Mouse (Mus musculus) stomach, embryonic 14.5 days (tissue): ENCODE results near the gene Cxcl10. TPM values are rescaled to one million over a fixed set of nuclear protein-coding genes. Genes with fewer than 3 reads are reported as not detected.
"Not testable (repeated sequence)": the region's sequence is repeated elsewhere in the genome, so short reads cannot be mapped to it uniquely, and the experiment has no call there.

Source experiments
- ATAC-seq: fragments of 200-750 bp; cut with Nextera tagmentation; 2 replicates; pipeline ENCODE4 v1.8.0; 2017; ENCODE audit warnings: low read depth, moderate TSS enrichment; ENCODE audit not compliant: insufficient number of reproducible peaks, insufficient read depth, low FRiP score
- H3K27ac ChIP-seq: fragments of 300-500 bp; sonication (generic); 2 replicates; pipeline ENCODE4 v1.5.1; 2014; ENCODE audit warnings: mild to moderate bottlenecking, low read length, moderate library complexity, mixed read lengths
- H3K27me3 ChIP-seq: fragments of 300-500 bp; sonication (generic); 2 replicates; pipeline ENCODE4 v1.6.1; 2014; ENCODE audit warnings: low read length, control low read depth, mixed read lengths; ENCODE audit not compliant: control insufficient read depth, insufficient read depth
- H3K36me3 ChIP-seq: fragments of 300-500 bp; sonication (generic); 2 replicates; pipeline ENCODE4 v1.6.1; 2014; ENCODE audit warnings: mild to moderate bottlenecking, control low read depth, low read length, moderate library complexity, mixed read lengths; ENCODE audit not compliant: control insufficient read depth, insufficient read depth
- H3K4me1 ChIP-seq: fragments of 300-500 bp; sonication (generic); 2 replicates; pipeline ENCODE4 v1.6.1; 2014; ENCODE audit warnings: low read length, control low read depth, mixed read lengths; ENCODE audit not compliant: control insufficient read depth, insufficient read depth
- H3K4me2 ChIP-seq: fragments of 300-500 bp; sonication (generic); replicated peaks from 2 replicates; pipeline ENCODE4 v1.6.1; 2014; ENCODE audit warnings: low read depth, low read length, control low read depth
- H3K4me3 ChIP-seq: fragments of 300-500 bp; sonication (generic); 2 replicates; pipeline ENCODE4 v1.5.1; 2014; ENCODE audit warnings: low read depth, low read length, control low read depth
- H3K9ac ChIP-seq: fragments of 300-500 bp; sonication (generic); replicated peaks from 2 replicates; pipeline ENCODE4 v1.6.1; 2014; ENCODE audit warnings: low read depth, mild to moderate bottlenecking, control low read depth, low read length, moderate library complexity, mixed read lengths
- H3K9me3 ChIP-seq: fragments of 300-500 bp; sonication (generic); 2 replicates; pipeline ENCODE4 v1.6.1; 2016; ENCODE audit warnings: low read depth, low read length, control low read depth; ENCODE audit not compliant: control insufficient read depth
- WGBS: fragments of 180-500 bp; shearing (Covaris S2); extraction: QIAGEN DNeasy Blood & Tissue Kit; methylation state at CpG from one replicate; pipeline ENCODE4 v1.1.7; 2014; 5-methylcytosine and 5-hydroxymethylcytosine counted together
- polyA plus RNA-seq: library from polyadenylated mRNA; unstranded; fragments of >200 nt; fragmentation: Nextera tagmentation; extraction: Ambion mirVana; gene quantifications from 2 replicates; pipeline ENCODE4 v1.2.1, GENCODE M21; 2014

Cxcl10 gene
- polyA plus RNA-seq, 1 experiment from 2014 or later = 0.54 TPM

DNA sequence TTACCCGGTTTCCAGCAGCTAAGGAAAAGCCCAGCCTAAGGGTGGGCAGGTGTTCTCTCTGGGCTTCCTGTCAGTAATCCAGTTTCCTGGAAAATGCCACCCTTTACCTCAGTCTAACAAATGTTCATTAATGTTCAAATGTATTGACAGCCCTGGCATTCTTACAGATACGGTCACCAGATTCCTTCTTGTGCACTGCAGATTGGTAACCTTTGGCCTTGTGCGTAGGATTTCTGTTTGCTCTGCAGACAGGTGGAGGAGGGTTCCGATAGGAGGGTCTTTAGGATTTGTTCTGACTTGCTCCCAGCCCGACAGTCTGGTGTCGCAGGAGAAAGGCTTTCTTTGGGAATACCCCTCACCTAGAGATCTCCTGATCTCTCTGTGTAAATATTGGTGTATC is 17.9 kb upstream of the Cxcl10 start:
- 53% methylated on average over 6 of the region's 6 CpGs for WGBS
- ATAC-seq = no peak
- no peak overlapping the region for H3K27ac ChIP-seq
- no peaks in the 10 kb centered on the region for H3K36me3 ChIP-seq
- H3K9me3 ChIP-seq = no peaks in the 10 kb centered on the region
- H3K4me2 ChIP-seq = no peak overlapping the region
- no peaks in the 10 kb centered on the region for H3K4me1 ChIP-seq
- H3K27me3 ChIP-seq = no peaks in the 10 kb centered on the region
- no peak overlapping the region for H3K4me3 ChIP-seq
- no peak overlapping the region for H3K9ac ChIP-seq

DNA sequence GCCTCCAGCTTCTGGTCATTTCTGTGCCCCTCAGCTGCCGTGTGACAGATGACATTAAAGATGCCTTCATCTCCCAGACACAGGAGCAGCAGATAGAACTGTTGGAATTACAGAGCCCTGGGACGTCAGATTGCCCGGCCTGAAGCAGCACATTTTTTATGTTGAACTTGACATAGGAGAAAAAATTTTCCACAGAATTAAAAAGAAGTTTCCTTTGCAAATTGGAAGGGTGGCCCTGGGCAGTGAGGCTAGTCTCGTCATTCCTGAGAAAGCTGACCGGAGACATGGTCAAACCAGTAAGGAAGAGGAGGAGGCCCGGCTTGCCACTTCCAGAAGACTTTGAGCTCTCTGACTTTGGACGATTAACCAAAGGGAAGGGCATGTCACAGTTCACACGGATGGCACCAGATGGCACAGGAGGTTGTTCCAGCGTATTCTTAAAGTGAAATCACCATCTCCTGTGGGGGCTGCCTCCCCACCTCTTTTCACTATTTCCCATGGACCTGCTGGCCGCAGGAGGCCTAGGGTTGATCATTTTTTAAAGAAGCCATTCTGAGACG is 16.5 kb upstream of the Cxcl10 start:
- Histone ChIP-seq H3K27me3 (no peaks in the 10 kb centered on the region), H3K36me3 (no peaks in the 10 kb centered on the region), H3K9ac (no peak overlapping the region), H3K9me3 (no peaks in the 10 kb centered on the region), H3K4me1 (no peaks in the 10 kb centered on the region), H3K4me2 (no peak overlapping the region), H3K4me3 (no peak overlapping the region), H3K27ac (no peak overlapping the region)
- whole genome bisulfite sequencing = 76% methylated on average over 11 of the region's 11 CpGs
- no peak for ATAC-seq

DNA sequence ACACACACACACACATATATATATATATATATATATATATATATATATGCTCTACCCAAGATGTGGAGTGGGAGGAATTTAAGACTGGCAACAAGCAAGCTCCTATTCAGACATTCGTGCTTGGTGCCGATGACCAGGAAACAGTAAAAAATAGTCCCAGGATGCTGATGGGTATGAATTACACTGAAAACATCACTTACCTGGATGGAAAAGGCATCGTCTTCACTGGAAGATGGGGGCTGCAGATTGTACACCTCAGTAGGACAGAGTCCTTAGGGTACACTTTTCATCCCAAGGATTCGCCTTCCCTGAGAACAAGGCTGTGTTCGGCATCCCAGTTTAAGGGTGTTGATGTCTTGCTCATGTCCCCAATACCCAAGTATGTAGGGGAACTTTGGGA is 15.3 kb upstream of the Cxcl10 start:
- 94% methylated on average over 5 of the region's 5 CpGs for WGBS
- Histone ChIP-seq H3K36me3 (no peaks in the 10 kb centered on the region), H3K9ac (no peak overlapping the region), H3K9me3 (no peaks in the 10 kb centered on the region), H3K27ac (no peak overlapping the region), H3K4me2 (no peak overlapping the region), H3K4me1 (no peaks in the 10 kb centered on the region), H3K4me3 (no peak overlapping the region), H3K27me3 (no peaks in the 10 kb centered on the region)
- ATAC-seq = no peak

DNA sequence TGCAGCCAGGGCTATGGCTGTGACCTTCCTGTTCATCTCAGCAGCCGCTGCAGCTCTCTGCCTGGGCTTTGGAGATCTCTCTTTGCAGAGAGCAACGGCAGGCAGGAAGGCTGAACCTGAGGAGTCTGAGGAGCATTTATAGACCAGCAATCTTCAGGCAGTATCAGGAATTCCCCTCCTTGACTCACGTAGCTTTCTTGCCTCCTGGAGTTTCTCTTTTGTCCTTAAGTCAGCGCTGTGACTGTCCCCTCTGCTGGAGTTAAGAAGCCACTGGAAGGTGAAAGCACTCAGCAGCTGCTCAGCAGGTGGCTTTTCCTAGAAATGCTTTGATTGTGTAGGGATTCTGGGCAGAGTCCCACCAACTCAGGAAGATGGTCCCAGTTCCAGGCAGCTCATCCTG is 14.5 kb upstream of the Cxcl10 start:
- Histone ChIP-seq H3K27ac (no peak overlapping the region), H3K4me1 (no peaks in the 10 kb centered on the region)
- 18% methylated on average over 4 of the region's 4 CpGs for WGBS

DNA sequence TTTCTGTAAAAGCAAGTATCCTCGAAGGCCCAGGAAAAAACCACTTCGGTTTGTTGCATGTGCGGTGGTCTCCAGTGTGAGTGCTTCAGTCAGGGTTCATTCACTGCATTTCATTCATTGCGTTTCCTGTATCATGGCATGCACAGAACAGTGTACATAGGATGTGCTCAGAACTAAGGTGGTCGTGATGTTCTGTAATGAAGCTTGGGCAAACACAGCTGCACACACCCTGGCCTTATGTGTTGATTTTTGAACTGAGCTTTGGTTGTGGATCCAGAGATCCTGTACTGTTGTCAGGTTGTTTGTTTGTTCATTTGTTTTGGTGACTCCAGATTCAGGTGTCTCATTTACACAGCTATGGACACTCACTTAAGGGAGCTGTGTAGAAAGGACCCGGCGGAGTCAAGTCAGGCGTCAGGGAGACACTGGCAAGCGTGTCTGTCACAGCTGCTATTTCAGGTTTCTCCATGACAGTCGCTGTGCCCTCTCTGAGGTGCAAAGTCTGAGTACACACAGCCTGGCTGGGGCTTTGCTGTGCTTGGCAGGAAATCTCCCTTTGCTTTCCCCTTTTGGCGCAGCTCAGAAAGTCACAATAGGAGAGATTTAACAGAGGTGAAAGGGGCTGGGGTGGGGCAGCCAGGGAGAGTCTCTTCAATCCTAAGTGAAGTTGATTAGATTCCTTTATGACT is 10.2 kb upstream of the Cxcl10 start:
- Histone ChIP-seq H3K27ac (no peak overlapping the region), H3K4me3 (no peak overlapping the region)

More for the DNA sequence above, 14.5 kb upstream of the Cxcl10 start:
- H3K4me3 ChIP-seq = no peak overlapping the region
- H3K27me3 ChIP-seq = no peaks in the 10 kb centered on the region
- no peak for ATAC-seq
- no peaks in the 10 kb centered on the region for H3K36me3 ChIP-seq
- H3K4me2 ChIP-seq = no peak overlapping the region
- H3K9me3 ChIP-seq = no peaks in the 10 kb centered on the region
- H3K9ac ChIP-seq = no peak overlapping the region

DNA sequence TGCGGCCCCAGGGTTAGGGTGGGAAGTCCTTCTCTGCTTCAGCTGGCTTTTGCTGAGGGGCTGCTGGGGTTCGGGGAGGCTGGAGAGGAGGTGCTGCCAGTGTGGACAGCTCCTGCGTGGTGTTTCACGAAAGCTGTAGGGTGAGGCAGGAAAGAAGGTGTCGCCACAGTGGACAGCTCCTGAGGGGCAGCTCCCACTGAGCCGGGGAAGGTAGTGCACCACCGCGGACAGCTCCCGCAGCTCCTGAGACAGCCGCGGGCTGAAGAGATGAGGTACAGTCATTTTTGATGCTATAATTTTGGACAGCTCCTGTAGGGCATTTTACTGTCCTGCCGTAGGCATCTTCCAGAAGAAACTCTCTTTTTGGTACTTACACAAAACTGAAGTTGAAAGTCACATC is 9.3 kb upstream of the Cxcl10 start:
- ATAC-seq = peak; percentile 58; the same call in 1 of the 2 replicates
- Histone ChIP-seq H3K9ac (no peak overlapping the region), H3K4me1 (no peaks in the 10 kb centered on the region), H3K27ac (no peak overlapping the region), H3K36me3 (no peaks in the 10 kb centered on the region), H3K9me3 (no peaks in the 10 kb centered on the region), H3K4me2 (no peak overlapping the region), H3K4me3 (no peak overlapping the region), H3K27me3 (no peaks in the 10 kb centered on the region)
- 22% methylated on average over 12 of the region's 12 CpGs for WGBS

More for the DNA sequence above, 10.2 kb upstream of the Cxcl10 start:
- H3K4me1 ChIP-seq = no peaks in the 10 kb centered on the region
- no peaks in the 10 kb centered on the region for H3K9me3 ChIP-seq
- no peaks in the 10 kb centered on the region for H3K27me3 ChIP-seq
- no peak for ATAC-seq
- no peak overlapping the region for H3K9ac ChIP-seq
- WGBS = 72% methylated on average over 11 of the region's 11 CpGs
- no peak overlapping the region for H3K4me2 ChIP-seq
- H3K36me3 ChIP-seq = no peaks in the 10 kb centered on the region

DNA sequence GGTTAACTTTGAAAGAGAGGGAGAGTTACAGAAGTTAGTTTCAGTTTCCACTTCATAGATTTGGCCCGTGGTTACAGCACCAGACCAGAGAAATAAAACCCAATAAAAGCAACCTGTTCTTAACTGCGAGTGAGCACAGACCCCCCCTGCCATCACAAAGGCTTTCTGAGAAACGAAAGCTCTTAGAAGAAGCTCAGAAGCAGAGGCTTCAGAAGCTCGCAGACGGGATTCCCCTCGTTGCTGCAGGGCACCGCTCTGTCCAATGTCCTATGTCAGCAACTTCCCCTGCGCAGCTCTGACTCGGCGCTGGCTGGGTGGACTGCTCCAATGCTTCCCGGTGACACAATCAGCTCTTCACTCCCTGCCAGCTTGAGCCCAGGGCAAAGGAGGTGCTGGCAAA is 4.8 kb upstream of the Cxcl10 start:
- Histone ChIP-seq H3K4me2 (0 out of 2 replicates have a peak overlapping the region, but pooled peaks have one; percentile 17), H3K4me3 (no peak overlapping the region), H3K4me1 (no peaks in the 10 kb centered on the region), H3K36me3 (no peaks in the 10 kb centered on the region), H3K9me3 (no peaks in the 10 kb centered on the region), H3K27me3 (no peaks in the 10 kb centered on the region), H3K9ac (no peak overlapping the region), H3K27ac (no peak overlapping the region)
- no peak for ATAC-seq
- WGBS = 44% methylated on average over 11 of the region's 11 CpGs

DNA sequence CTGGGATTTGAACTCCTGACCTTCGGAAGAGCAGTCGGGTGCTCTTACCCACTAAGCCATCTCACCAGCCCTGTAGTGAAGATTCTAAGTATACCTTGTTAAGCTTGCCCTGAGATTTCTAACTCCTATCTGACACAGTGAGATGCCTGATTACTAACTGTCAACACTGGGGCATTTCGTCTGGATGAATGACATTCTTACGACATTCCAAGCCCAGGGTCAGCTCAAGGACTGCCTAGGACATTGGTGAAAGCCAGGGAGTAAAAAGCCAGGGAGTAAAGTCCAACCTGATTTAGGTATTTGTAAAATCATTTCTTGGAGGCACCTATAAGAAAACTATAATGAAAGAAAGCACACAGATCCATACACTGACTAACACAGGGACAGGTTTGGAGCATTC is 4.0 kb upstream of the Cxcl10 start:
- not testable (repeated sequence) for H3K4me2 ChIP-seq, H3K27me3 ChIP-seq, H3K4me1 ChIP-seq, H3K9me3 ChIP-seq, H3K4me3 ChIP-seq, H3K36me3 ChIP-seq, H3K27ac ChIP-seq, H3K9ac ChIP-seq, ATAC-seq
- WGBS = 48% methylated on average over 4 of the region's 4 CpGs

DNA sequence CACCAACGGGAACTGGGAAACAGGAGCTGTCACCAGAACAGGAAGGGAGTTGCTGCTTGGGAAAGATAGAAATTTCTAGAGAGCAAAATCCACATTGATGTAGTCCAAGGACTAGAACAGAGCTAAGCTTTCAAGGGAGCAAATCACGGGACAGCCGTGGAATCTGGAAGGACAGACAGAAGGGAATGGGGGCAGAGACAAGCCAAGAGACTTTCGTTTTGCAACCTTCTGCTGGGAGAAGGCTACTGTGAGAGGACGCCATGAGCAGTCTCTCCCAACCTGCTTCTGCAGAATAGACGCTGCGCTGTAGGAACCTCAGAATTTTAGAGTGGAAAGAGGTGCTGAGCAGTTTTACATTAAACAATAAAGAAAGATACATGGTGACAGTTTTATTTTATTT is 1.0 kb upstream of the Cxcl10 start:
- Histone ChIP-seq H3K27ac (no peak overlapping the region), H3K4me3 (no peak overlapping the region), H3K36me3 (no peaks in the 10 kb centered on the region), H3K4me1 (no peaks in the 10 kb centered on the region), H3K9me3 (no peaks in the 10 kb centered on the region), H3K27me3 (no peaks in the 10 kb centered on the region), H3K4me2 (no peak overlapping the region), H3K9ac (no peak overlapping the region)
- WGBS = 83% methylated on average over 7 of the region's 7 CpGs
- ATAC-seq = no peak
